Mouse (Mus musculus): ENCODE results near the gene Abhd16b. TPM values are rescaled to one million over a fixed set of nuclear protein-coding genes. Genes with fewer than 3 reads are reported as not detected.
A peak's percentile ranks its signal among the peaks of the same experiment; 100 is the strongest.

The Abhd16b gene
- polyA plus RNA-seq (2014; fragmentation: Nextera tagmentation; extraction: Ambion mirVana) = 0.11 and 0.15 TPM in 2 replicates

DNA sequence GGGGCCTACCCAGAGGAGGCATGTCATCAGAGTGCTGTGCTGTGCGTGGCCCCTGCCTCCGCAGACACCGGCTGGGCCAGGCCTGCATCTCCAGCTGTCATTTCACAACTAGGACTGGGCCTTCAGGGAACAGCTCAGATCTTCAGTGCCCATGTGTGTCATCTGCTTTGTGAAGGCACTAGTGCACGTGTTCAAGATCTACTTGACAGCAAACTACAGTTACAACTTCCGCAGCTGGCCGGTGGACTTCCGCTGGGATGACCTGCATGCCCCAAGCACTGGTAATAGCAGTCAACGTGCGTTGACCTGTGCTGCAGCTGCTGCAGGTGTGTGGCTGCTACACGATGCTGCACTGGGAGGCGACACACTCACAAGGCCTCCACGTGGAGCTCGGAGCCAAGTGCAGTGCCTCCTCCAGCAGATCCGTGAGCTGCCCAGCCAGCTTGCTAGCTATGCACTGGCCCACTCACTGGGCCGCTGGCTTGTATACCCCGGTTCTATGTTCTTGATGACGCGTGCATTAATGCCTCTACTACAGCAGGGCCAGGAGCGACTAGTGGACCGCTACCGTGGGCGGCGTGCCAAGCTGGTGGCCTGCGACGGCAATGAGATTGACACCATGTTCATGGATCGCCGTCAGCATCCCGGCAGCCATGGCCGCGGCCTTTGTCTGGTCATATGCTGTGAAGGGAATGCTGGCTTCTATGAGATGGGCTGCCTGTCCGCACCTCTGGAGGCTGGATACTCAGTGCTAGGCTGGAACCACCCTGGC lies at the start of gene Abhd16b:
Gene Abhd16b, plus strand, starts transcription at position 51 of the 772 bp plus-strand sequence.
- Histone ChIP-seq H3K4me1 (ENCODE audit: control insufficient read depth, insufficient read depth, low read length) (no peaks in the 10 kb centered on the region; the same call in 1 of the 2 replicates), H3K4me2 (ENCODE audit: low read depth, low read length) (no peak within 1 kb of the TSS), H3K36me3 (replicated peaks; ENCODE audit: control insufficient read depth, insufficient read depth, low read depth, low read length) (no peaks in the 10 kb centered on the region), H3K4me3 (ENCODE audit: low read depth, low read length) (no peak within 1 kb of the TSS), H3K27ac (replicated peaks; ENCODE audit: low read depth, low read length) (no peak within 1 kb of the TSS), H3K9me3 (replicated peaks; ENCODE audit: control insufficient read depth, low read length) (no peaks in the 10 kb centered on the region), H3K27me3 (ENCODE audit: control insufficient read depth, insufficient read depth, low read length) (no peaks in the 10 kb centered on the region), H3K9ac (replicated peaks; ENCODE audit: low read length) (no peak within 1 kb of the TSS)
- DNase-seq (ENCODE audit: low spot score) (no peak), ATAC-seq (replicated peaks; ENCODE audit: insufficient number of reproducible peaks, low FRiP score, low TSS enrichment, low read depth) (no peak)
- 84% methylated on average over 31 of the region's 31 CpGs for WGBS

DNA sequence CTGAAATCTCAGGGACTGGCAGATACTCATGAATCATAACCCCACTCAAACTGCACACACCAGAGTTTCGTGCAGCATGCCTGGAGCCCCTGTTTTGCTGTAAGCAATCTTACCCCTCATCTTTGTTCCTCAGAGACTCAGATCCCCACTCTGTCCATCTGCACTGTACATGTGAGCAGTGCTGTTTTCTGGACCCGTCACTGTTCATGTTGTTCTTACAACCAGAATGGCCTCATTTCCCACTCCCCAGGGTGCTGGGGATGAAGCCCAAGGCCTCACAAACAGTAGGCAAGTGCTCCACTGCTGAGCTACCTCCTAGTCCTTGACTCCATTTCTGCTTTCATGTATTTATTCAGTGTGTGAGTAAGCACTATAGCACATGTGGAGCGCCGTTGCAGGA lies 40.8 kb upstream of the Abhd16b start:
- DNase-seq (ENCODE audit: low spot score) (no peak), ATAC-seq (replicated peaks; ENCODE audit: insufficient number of reproducible peaks, low FRiP score, low TSS enrichment, low read depth) (no peak)
- Histone ChIP-seq H3K9me3 (replicated peaks; ENCODE audit: control insufficient read depth, low read length) (no peaks in the 10 kb centered on the region), H3K4me1 (ENCODE audit: control insufficient read depth, insufficient read depth, low read length) (no peaks in the 10 kb centered on the region), H3K4me2 (ENCODE audit: low read depth, low read length) (no peak overlapping the region), H3K36me3 (replicated peaks; ENCODE audit: control insufficient read depth, insufficient read depth, low read depth, low read length) (no peaks in the 10 kb centered on the region), H3K4me3 (ENCODE audit: low read depth, low read length) (no peak overlapping the region), H3K9ac (replicated peaks; ENCODE audit: low read length) (no peak overlapping the region), H3K27ac (replicated peaks; ENCODE audit: low read depth, low read length) (no peak overlapping the region), H3K27me3 (ENCODE audit: control insufficient read depth, insufficient read depth, low read length) (no peaks in the 10 kb centered on the region)
- WGBS = 74% methylated on average over 4 of the region's 4 CpGs

DNA sequence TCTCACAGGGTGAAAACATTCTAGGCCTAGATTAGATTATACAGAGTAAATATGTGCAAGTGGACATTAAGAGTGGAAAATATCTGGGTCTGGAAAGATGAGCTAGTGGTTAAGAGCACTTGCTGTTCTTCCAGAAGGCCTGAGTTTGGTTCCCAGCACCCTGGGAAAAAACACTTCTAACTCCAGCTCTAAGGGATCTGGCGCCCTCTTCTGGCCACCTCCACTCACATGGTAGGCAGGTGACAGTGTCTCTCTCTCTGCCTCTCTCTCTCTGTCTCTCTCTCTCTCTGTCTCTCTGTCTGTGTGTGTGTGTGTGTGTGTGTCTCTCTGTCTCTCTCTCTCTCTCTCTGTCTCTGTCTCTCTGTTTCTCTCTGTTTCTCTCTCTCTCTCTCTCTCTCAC lies 39.7 kb upstream of the Abhd16b start:
- ATAC-seq (replicated peaks; ENCODE audit: insufficient number of reproducible peaks, low FRiP score, low TSS enrichment, low read depth) (no peak), DNase-seq (ENCODE audit: low spot score) (peak; percentile 10)
- no peak overlapping the region for H3K27ac ChIP-seq (replicated peaks; ENCODE audit: low read depth, low read length)
- no peaks in the 10 kb centered on the region for H3K36me3 ChIP-seq (replicated peaks; ENCODE audit: control insufficient read depth, insufficient read depth, low read depth, low read length)
- no peaks in the 10 kb centered on the region for H3K4me1 ChIP-seq (ENCODE audit: control insufficient read depth, insufficient read depth, low read length)
- H3K4me2 ChIP-seq (ENCODE audit: low read depth, low read length) = no peak overlapping the region
- no peak overlapping the region for H3K4me3 ChIP-seq (ENCODE audit: low read depth, low read length)
- no peaks in the 10 kb centered on the region for H3K9me3 ChIP-seq (replicated peaks; ENCODE audit: control insufficient read depth, low read length)
- no peaks in the 10 kb centered on the region; the same call in 1 of the 2 replicates for H3K27me3 ChIP-seq (ENCODE audit: control insufficient read depth, insufficient read depth, low read length)
- H3K9ac ChIP-seq (replicated peaks; ENCODE audit: low read length) = no peak overlapping the region
- WGBS = 32% methylated on average over 1 of the region's 1 CpGs

DNA sequence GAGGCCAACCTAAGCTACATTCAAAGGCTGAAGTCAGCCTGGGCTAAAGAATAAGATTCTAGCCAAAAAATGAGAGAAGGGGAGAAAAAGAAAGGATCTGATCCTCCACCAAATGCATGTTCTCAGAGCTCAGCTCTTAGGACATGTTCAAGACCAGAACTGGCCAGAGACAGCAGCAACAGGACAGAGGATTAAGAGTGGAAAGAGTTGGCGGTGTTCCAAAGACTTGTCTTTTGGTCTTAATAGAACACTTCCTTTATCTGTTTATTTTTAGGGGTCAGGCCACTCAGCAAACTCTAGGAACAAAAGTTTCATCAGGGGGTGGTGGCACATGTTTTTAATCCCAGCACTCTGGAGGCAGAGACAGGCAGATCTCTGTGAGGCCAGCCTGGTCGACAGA lies 37.1 kb upstream of the Abhd16b start:
- Histone ChIP-seq H3K27ac (replicated peaks; ENCODE audit: low read depth, low read length) (no peak overlapping the region), H3K4me3 (ENCODE audit: low read depth, low read length) (no peak overlapping the region), H3K4me1 (ENCODE audit: control insufficient read depth, insufficient read depth, low read length) (peaks cover 2% of the 10 kb centered on the region; the same call in 1 of the 2 replicates), H3K9ac (replicated peaks; ENCODE audit: low read length) (no peak overlapping the region), H3K4me2 (ENCODE audit: low read depth, low read length) (no peak overlapping the region), H3K27me3 (ENCODE audit: control insufficient read depth, insufficient read depth, low read length) (no peaks in the 10 kb centered on the region; the same call in 1 of the 2 replicates), H3K9me3 (replicated peaks; ENCODE audit: control insufficient read depth, low read length) (no peaks in the 10 kb centered on the region), H3K36me3 (replicated peaks; ENCODE audit: control insufficient read depth, insufficient read depth, low read depth, low read length) (no peaks in the 10 kb centered on the region)
- WGBS = 78% methylated on average over 2 of the region's 2 CpGs
- DNase-seq (ENCODE audit: low spot score) (no peak), ATAC-seq (replicated peaks; ENCODE audit: insufficient number of reproducible peaks, low FRiP score, low TSS enrichment, low read depth) (no peak)

DNA sequence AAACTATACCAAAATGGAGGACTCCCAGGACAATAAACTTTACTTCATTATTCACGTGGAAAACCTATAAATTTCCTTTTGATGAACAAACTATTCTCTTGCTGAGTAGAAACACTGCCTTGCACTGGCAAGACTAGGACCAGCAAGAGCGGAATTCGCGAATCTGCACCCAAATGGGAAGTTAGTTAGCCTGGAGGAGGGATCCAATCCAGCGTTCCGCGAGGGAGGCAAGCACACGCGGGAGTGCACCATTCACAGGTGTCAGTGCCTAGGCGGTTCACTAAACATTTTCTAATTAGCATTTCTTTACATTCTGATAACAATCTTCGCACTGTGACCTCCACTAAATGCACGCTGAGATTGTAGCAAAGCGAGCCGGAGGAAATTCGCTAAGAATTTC lies 35.2 kb upstream of the Abhd16b start:
- Histone ChIP-seq H3K4me1 (ENCODE audit: control insufficient read depth, insufficient read depth, low read length) (peaks cover 2% of the 10 kb centered on the region; the same call in 1 of the 2 replicates), H3K9me3 (replicated peaks; ENCODE audit: control insufficient read depth, low read length) (no peaks in the 10 kb centered on the region), H3K9ac (replicated peaks; ENCODE audit: low read length) (peak overlapping the region; percentile 78; the same call in 1 of the 2 replicates), H3K4me2 (ENCODE audit: low read depth, low read length) (peak overlapping the region; percentile 99), H3K36me3 (replicated peaks; ENCODE audit: control insufficient read depth, insufficient read depth, low read depth, low read length) (no peaks in the 10 kb centered on the region), H3K4me3 (ENCODE audit: low read depth, low read length) (peak overlapping the region; percentile 91), H3K27me3 (ENCODE audit: control insufficient read depth, insufficient read depth, low read length) (no peaks in the 10 kb centered on the region; the same call in 1 of the 2 replicates), H3K27ac (replicated peaks; ENCODE audit: low read depth, low read length) (no peak overlapping the region)
- WGBS = 5% methylated on average over 15 of the region's 15 CpGs
- ATAC-seq (replicated peaks; ENCODE audit: insufficient number of reproducible peaks, low FRiP score, low TSS enrichment, low read depth) (no peak), DNase-seq (ENCODE audit: low spot score) (peak; percentile 46)

DNA sequence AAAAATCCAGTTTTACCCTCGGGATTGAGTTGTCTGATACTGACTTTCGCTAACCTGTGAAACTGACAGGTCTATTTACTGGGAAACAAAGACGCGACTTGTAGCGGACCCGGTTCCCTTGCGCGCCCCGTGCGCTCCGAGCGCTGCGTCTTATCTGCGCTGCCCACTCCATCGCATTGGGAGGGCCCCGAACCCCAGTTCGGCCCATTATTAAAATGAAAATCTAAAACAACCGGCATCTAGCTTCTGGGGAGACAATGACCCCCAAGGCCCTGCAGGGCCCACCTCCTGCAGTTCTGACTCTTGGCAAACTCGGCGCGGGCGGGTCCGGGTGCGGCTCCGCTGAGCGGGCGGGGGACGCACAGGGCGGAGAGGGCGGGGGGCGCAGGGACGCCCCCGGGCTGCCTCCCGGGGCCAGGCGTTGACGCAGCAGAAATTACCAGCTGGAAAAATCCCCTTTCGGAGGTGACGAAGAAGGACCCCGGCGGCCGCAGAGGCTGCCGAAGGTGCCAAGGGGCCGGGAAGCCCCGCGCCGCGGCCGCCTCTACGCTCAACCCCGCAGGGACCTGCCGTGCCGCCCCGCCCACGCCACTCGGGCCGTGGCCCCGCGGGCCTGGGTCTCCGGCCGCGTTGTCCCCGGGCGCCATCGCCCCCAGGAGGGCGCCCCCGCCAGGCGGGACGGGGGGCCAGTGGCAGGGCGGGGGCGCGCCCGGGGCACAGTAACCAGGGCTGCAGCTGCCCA lies 34.4 kb upstream of the Abhd16b start:
- H3K4me1 ChIP-seq (ENCODE audit: control insufficient read depth, insufficient read depth, low read length) = peaks cover 2% of the 10 kb centered on the region; the same call in 1 of the 2 replicates
- H3K27me3 ChIP-seq (ENCODE audit: control insufficient read depth, insufficient read depth, low read length) = no peaks in the 10 kb centered on the region; the same call in 1 of the 2 replicates
- H3K4me3 ChIP-seq (ENCODE audit: low read depth, low read length) = peak overlapping the region; percentile 91
- H3K9ac ChIP-seq (replicated peaks; ENCODE audit: low read length) = peak overlapping the region; percentile 78
- no peaks in the 10 kb centered on the region for H3K9me3 ChIP-seq (replicated peaks; ENCODE audit: control insufficient read depth, low read length)
- no peaks in the 10 kb centered on the region for H3K36me3 ChIP-seq (replicated peaks; ENCODE audit: control insufficient read depth, insufficient read depth, low read depth, low read length)
- ATAC-seq (replicated peaks; ENCODE audit: insufficient number of reproducible peaks, low FRiP score, low TSS enrichment, low read depth) = peak; percentile 19; the same call in 1 of the 2 replicates
- H3K27ac ChIP-seq (replicated peaks; ENCODE audit: low read depth, low read length) = no peak overlapping the region; the same call in 1 of the 2 replicates
- peak overlapping the region; percentile 99 for H3K4me2 ChIP-seq (ENCODE audit: low read depth, low read length)
- peak; percentile 44 for DNase-seq (ENCODE audit: low spot score)
- under 1% methylated on average over 55 of the region's 72 CpGs for WGBS

DNA sequence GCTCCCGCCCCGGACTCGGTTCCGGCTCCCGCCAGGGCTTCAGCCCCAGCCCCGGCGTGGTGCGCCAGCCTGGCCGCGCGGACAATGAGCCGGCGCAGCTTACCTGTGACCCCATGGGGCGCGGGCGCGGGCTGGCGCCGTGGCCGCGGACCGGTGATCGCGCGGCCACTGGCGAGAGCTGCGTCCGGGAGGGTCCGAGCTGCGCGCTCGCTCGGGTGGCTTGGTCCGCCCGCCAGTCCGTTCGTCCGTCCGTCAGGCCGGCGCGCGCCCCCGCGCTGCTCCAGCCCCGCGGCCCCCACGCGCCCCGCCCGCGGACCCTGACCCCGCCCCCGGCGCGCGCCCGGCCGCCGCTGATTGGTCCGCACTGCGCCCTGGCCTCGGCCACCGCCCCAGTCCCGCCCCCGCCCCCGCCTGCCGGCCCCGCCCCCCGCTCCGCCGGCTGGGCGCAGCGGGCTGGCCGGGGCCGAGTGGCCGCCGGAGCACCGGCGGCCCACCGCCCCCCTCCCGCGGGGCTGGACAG lies 33.8 kb upstream of the Abhd16b start, which contains the start of gene Zbtb46:
Gene Zbtb46, minus strand, starts transcription at position 274 of the 520 bp plus-strand sequence.
- peaks cover 2% of the 10 kb centered on the region; the same call in 1 of the 2 replicates for H3K4me1 ChIP-seq (ENCODE audit: control insufficient read depth, insufficient read depth, low read length)
- no peaks in the 10 kb centered on the region for H3K9me3 ChIP-seq (replicated peaks; ENCODE audit: control insufficient read depth, low read length)
- peak within 1 kb of the TSS; percentile 78 for H3K9ac ChIP-seq (replicated peaks; ENCODE audit: low read length)
- DNase-seq (ENCODE audit: low spot score) (peak; percentile 87), ATAC-seq (replicated peaks; ENCODE audit: insufficient number of reproducible peaks, low FRiP score, low TSS enrichment, low read depth) (peak; percentile 74)
- under 1% methylated on average over 55 of the region's 83 CpGs for WGBS
- H3K27me3 ChIP-seq (ENCODE audit: control insufficient read depth, insufficient read depth, low read length) = no peaks in the 10 kb centered on the region; the same call in 1 of the 2 replicates
- H3K36me3 ChIP-seq (replicated peaks; ENCODE audit: control insufficient read depth, insufficient read depth, low read depth, low read length) = no peaks in the 10 kb centered on the region
- H3K4me2 ChIP-seq (ENCODE audit: low read depth, low read length) = peak within 1 kb of the TSS; percentile 99
- no peak within 1 kb of the TSS; the same call in 1 of the 2 replicates for H3K27ac ChIP-seq (replicated peaks; ENCODE audit: low read depth, low read length)
- H3K4me3 ChIP-seq (ENCODE audit: low read depth, low read length) = peak within 1 kb of the TSS; percentile 91

Measured in embryonic facial prominence, embryonic 11.5 days (tissue).